Mouse (Mus musculus): ENCODE measurements around the gene Pcolce. TPM values are rescaled to one million over a fixed set of nuclear protein-coding genes. Genes with fewer than 3 reads are reported as not detected.

Gene Pcolce
- polyA plus RNA-seq, 1 experiment from 2014 or later: 157 TPM

GRCm38 (mm10) chr5:137607860-137608653 is 5.5 kb downstream of the Pcolce start:
- peak overlapping the region; percentile 76 for H3K4me2 ChIP-seq (replicated peaks)
- no peaks in the 10 kb centered on the region for H3K9me3 ChIP-seq
- 23% methylated on average over 26 of the region's 26 CpGs for WGBS
- H3K27me3 ChIP-seq: no peaks in the 10 kb centered on the region
- peak overlapping the region; percentile 48 for H3K4me3 ChIP-seq
- H3K9ac ChIP-seq: peak overlapping the region; percentile 67
- H3K27ac ChIP-seq: no peak overlapping the region
- H3K36me3 ChIP-seq: peaks cover 37% of the 10 kb centered on the region
- ATAC-seq (ENCODE audit: low FRiP score, low read depth): no peak
- H3K4me1 ChIP-seq: peaks cover 59% of the 10 kb centered on the region

DNA sequence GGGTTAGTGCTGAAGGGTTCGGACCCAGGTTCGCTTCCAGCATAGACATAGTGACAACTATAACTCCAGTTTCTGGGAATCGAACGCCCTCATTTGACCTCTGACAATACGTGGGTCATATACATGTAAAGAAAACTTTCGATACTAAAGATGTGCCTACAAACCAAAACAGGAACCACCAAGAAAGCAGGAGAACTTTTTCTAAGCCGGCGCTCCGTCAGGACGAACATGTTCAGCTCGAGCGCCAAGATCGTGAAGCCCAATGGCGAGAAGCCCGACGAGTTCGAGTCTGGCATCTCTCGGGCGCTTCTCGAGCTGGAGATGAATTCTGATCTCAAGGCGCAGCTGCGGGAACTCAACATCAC is 12.2 kb downstream of the Pcolce start:
- no peak for ATAC-seq (ENCODE audit: low FRiP score, low read depth)
- Histone ChIP-seq H3K9me3 (no peaks in the 10 kb centered on the region), H3K27ac (peak overlapping the region; percentile 63), H3K36me3 (peaks cover 38% of the 10 kb centered on the region), H3K4me2 (replicated peaks) (peak overlapping the region; percentile 96), H3K4me1 (peaks cover 31% of the 10 kb centered on the region), H3K27me3 (no peaks in the 10 kb centered on the region), H3K9ac (peak overlapping the region; percentile 69), H3K4me3 (peak overlapping the region; percentile 76)
- under 1% methylated on average over 22 of the region's 22 CpGs for WGBS

- Histone ChIP-seq H3K4me2 (replicated peaks) (peak within 1 kb of the TSS; percentile 96), H3K4me3 (peak within 1 kb of the TSS; percentile 76), H3K36me3 (peaks cover 32% of the 10 kb centered on the region), H3K27me3 (no peaks in the 10 kb centered on the region), H3K9me3 (no peaks in the 10 kb centered on the region), H3K27ac (peak within 1 kb of the TSS; percentile 80), H3K4me1 (peaks cover 31% of the 10 kb centered on the region), H3K9ac (peak within 1 kb of the TSS; percentile 87)
- WGBS: under 1% methylated on average over 41 of the region's 41 CpGs
- peak; percentile 96 for ATAC-seq (ENCODE audit: low FRiP score, low read depth)
Observed at GRCm38 (mm10) chr5:137600619-137601364, 12.8 kb downstream of the Pcolce start, which contains the start of gene Mospd3. Gene Mospd3, minus strand, starts transcription at chr5:137601058.

DNA sequence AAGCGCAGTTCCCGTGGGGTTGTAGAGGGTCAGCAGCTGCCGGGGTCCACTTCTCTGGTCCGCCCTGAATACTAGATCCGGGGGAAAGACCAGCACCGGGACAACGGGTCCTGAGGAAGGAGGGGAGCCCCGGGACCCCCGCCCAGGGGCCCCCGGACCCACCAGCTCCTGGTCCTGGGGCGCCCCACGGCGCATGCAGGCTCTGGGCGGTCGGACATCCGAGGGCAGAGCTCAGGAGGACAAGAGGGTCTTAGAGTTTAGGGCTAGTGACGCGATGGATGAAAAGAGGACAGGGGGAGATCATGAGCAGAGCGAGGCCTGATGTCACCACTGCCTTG is 13.3 kb downstream of the Pcolce start:
- WGBS: 3% methylated on average over 18 of the region's 19 CpGs
- no peak; the same call in 1 of the 2 replicates for ATAC-seq (ENCODE audit: low FRiP score, low read depth)
- peak overlapping the region; percentile 76 for H3K4me3 ChIP-seq
- H3K27me3 ChIP-seq: no peaks in the 10 kb centered on the region
- peaks cover 31% of the 10 kb centered on the region for H3K4me1 ChIP-seq
- H3K4me2 ChIP-seq (replicated peaks): peak overlapping the region; percentile 96
- peaks cover 27% of the 10 kb centered on the region for H3K36me3 ChIP-seq
- peak overlapping the region; percentile 87 for H3K9ac ChIP-seq
- H3K27ac ChIP-seq: peak overlapping the region; percentile 77
- no peaks in the 10 kb centered on the region for H3K9me3 ChIP-seq

GRCm38 (mm10) chr5:137599600-137599999 is 14.0 kb downstream of the Pcolce start:
- peaks cover 20% of the 10 kb centered on the region for H3K36me3 ChIP-seq
- no peak overlapping the region for H3K27ac ChIP-seq
- H3K9me3 ChIP-seq: no peaks in the 10 kb centered on the region
- H3K4me1 ChIP-seq: peaks cover 31% of the 10 kb centered on the region
- peak overlapping the region; percentile 87 for H3K9ac ChIP-seq
- peak overlapping the region; percentile 96 for H3K4me2 ChIP-seq (replicated peaks)
- WGBS: 71% methylated on average over 9 of the region's 9 CpGs
- peak overlapping the region; percentile 76 for H3K4me3 ChIP-seq
- no peak for ATAC-seq (ENCODE audit: low FRiP score, low read depth)
- H3K27me3 ChIP-seq: no peaks in the 10 kb centered on the region

DNA sequence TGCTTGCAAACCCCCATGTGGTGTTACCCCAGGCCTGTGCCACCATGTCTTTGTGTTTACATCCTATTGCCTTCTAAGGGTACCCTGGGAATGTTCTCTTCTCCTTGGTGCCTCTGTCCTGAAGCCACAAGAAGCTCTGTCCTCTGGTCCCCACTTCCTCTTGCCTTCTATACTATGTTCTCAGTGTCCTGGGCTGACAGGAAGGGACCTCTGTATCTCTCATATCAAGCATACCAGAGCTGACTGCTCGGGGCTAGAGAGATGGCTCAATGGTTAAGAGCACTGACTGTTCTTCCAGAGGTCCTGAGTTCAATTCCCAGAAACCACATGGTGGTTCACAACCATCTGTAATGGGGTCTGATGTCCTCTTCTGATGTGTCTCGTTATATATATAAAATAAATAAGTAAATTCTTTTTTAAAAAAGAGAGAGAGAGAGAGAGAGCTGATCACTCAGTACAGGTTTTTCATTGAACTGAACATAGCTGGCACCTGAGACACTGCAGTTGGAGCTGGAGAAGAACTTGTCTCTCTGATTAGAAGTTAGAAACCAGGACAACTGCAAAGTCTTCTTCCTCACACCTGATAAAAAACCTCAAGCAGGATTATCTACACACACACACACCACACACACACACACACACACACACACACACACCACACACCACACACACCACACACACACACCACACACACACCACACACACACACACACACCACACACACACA is 15.3 kb downstream of the Pcolce start:
- 87% methylated on average over 2 of the region's 2 CpGs for WGBS
- no peak for ATAC-seq (ENCODE audit: low FRiP score, low read depth)
- Histone ChIP-seq H3K27ac (no peak overlapping the region), H3K9ac (no peak overlapping the region), H3K4me1 (peaks cover 28% of the 10 kb centered on the region), H3K4me2 (replicated peaks) (no peak overlapping the region), H3K4me3 (no peak overlapping the region), H3K9me3 (no peaks in the 10 kb centered on the region), H3K27me3 (no peaks in the 10 kb centered on the region), H3K36me3 (peaks cover 17% of the 10 kb centered on the region)

DNA sequence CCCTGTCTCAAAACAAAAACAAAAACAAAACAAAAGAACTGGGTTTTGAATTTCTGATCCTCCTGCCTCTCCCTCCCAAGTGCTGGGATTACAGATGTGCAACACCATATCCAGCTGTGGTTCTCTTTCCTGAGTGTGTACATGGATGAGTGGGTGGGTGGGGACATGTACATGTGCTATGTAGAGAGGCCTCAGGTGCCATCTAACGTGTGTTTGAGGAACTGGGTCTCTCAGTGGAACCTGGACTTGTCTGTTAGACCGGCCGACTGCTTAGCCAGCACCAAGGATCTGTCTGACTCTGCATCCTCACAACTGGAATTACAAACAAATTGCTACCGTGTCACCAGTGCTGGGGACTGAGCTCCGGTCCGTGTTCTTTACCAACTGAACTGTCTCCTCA is 16.0 kb downstream of the Pcolce start:
- ATAC-seq (ENCODE audit: low FRiP score, low read depth): no peak

DNA sequence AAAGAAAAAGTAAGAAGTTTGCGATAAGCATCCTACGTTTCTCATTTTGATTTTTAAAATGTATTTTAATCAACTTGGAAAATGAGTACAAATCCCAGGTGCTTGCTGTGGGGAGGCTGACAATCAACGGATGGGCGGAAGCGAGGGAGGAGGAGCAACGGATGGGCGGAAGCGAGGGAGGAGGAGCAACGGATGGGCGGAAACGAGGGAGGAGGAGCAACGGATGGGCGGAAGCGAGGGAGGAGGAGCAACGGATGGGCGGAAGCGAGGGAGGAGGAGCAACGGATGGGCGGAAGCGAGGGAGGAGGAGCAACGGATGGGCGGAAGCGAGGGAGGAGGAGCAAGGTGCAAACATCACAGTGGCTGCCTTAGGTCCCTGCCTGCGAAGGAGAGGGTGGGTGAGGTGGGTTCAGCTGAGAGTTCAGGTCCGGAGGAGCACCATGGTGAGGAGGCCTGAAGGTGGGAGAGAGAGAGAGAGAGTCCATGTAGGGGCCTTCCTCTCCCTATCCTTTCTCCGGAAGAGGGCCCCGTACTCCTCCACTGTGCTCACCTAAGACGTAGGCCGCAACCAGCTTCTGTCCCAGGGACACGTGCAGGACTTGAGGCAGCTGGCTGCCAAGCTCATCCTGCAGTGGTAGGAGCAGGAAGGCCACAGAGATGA is 16.9 kb downstream of the Pcolce start:
- WGBS: 36% methylated on average over 30 of the region's 30 CpGs
- Histone ChIP-seq H3K4me3 (0 out of 2 replicates have a peak overlapping the region, but pooled peaks have one; percentile 2), H3K4me1 (peaks cover 13% of the 10 kb centered on the region)

More for the DNA sequence above, 16.0 kb downstream of the Pcolce start:
- Histone ChIP-seq H3K27ac (no peak overlapping the region), H3K4me3 (no peak overlapping the region), H3K9ac (no peak overlapping the region), H3K9me3 (no peaks in the 10 kb centered on the region), H3K27me3 (no peaks in the 10 kb centered on the region), H3K4me2 (replicated peaks) (no peak overlapping the region), H3K36me3 (peaks cover 17% of the 10 kb centered on the region), H3K4me1 (peaks cover 22% of the 10 kb centered on the region)
- 96% methylated on average over 6 of the region's 6 CpGs for WGBS

GRCm38 (mm10) chr5:137595921-137596320 is 17.7 kb downstream of the Pcolce start:
- no peak overlapping the region for H3K9ac ChIP-seq
- H3K9me3 ChIP-seq: no peaks in the 10 kb centered on the region
- H3K4me2 ChIP-seq (replicated peaks): no peak overlapping the region
- ATAC-seq (ENCODE audit: low FRiP score, low read depth): no peak
- WGBS: 79% methylated on average over 7 of the region's 7 CpGs
- H3K4me3 ChIP-seq: no peak overlapping the region
- H3K36me3 ChIP-seq: peaks cover 17% of the 10 kb centered on the region
- H3K27ac ChIP-seq: no peak overlapping the region
- H3K4me1 ChIP-seq: peaks cover 13% of the 10 kb centered on the region
- H3K27me3 ChIP-seq: no peaks in the 10 kb centered on the region

More for the DNA sequence above, 16.9 kb downstream of the Pcolce start:
- H3K4me2 ChIP-seq (replicated peaks): peak overlapping the region; percentile 31
- H3K9me3 ChIP-seq: no peaks in the 10 kb centered on the region
- H3K27ac ChIP-seq: no peak overlapping the region
- no peak overlapping the region for H3K9ac ChIP-seq
- peaks cover 17% of the 10 kb centered on the region for H3K36me3 ChIP-seq
- no peaks in the 10 kb centered on the region for H3K27me3 ChIP-seq
- no peak for ATAC-seq (ENCODE audit: low FRiP score, low read depth)

DNA sequence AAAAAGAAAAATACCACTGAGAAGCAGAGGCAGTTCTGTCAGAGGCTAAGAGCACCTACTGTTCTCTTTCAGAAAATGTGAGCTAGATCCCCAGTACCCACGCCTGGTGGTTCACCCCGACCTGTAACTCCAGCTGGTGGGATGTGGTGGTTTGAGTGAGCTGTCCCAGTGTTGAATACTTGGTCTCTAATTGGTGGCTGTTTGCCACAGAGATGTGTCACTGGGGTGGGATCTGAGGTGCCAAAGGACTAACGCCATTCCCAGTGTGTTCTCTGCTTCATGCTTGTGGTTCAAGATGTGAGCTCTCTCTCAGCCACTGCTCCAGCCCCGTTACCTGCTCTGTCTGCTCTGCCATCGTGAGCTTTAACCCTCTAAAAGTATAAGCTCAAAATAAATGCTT is 23.1 kb downstream of the Pcolce start:
- Histone ChIP-seq H3K9ac (no peak overlapping the region), H3K4me1 (no peaks in the 10 kb centered on the region), H3K27ac (no peak overlapping the region), H3K4me3 (no peak overlapping the region), H3K9me3 (no peaks in the 10 kb centered on the region; the same call in 1 of the 2 replicates), H3K27me3 (no peaks in the 10 kb centered on the region), H3K4me2 (replicated peaks) (no peak overlapping the region), H3K36me3 (no peaks in the 10 kb centered on the region)
- no peak for ATAC-seq (ENCODE audit: low FRiP score, low read depth)
- WGBS: 69% methylated on average over 5 of the region's 5 CpGs

GRCm38 (mm10) chr5:137584976-137585375 is 28.6 kb downstream of the Pcolce start:
- no peak for ATAC-seq (ENCODE audit: low FRiP score, low read depth)
- no peak overlapping the region for H3K27ac ChIP-seq
- no peak overlapping the region for H3K9ac ChIP-seq
- no peak overlapping the region for H3K4me2 ChIP-seq (replicated peaks)
- H3K4me1 ChIP-seq: peaks cover 9% of the 10 kb centered on the region; the same call in 1 of the 2 replicates
- no peaks in the 10 kb centered on the region; the same call in 1 of the 2 replicates for H3K9me3 ChIP-seq
- H3K27me3 ChIP-seq: peaks cover 33% of the 10 kb centered on the region
- WGBS: 31% methylated on average over 8 of the region's 8 CpGs
- H3K36me3 ChIP-seq: no peaks in the 10 kb centered on the region
- no peak overlapping the region for H3K4me3 ChIP-seq
